Mouse (Mus musculus): ENCODE data around the gene Tmtc2. TPM values are rescaled to one million over a fixed set of nuclear protein-coding genes. Genes with fewer than 3 reads are reported as not detected.
"Not testable (repeated sequence)": the region's sequence is repeated elsewhere in the genome, so short reads cannot be mapped to it uniquely, and the experiment has no call there.

Gene Tmtc2
- polyA plus RNA-seq, 1 experiment from 2014 or later, result 7.8 TPM

DNA sequence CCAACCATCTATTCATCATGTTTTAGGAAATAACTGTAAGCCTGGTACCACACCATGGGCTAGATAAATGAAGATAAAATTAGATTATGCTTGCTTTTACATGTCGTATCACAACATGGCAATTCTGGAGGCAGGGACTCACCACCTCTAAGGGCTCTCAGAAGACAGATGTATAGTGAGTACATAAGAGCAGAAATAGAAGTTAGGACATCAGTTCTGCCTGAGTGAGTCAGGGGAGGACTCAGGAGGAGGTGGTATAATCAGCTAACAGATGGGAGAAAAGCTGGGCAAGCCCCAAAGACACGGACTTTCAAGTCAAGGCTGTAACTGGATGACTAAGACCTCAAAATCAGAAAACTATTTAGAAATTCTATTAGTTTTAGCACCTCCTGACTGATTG lies 288.0 kb downstream of the Tmtc2 start:
- no peaks in the 10 kb centered on the region for H3K36me3 ChIP-seq (ENCODE audit: control insufficient read depth, insufficient read depth, low read length)
- peaks cover 3% of the 10 kb centered on the region; the same call in 1 of the 2 replicates for H3K4me1 ChIP-seq (ENCODE audit: control insufficient read depth, insufficient read depth, low read length)
- H3K4me2 ChIP-seq (ENCODE audit: low read depth, severe bottlenecking), result no peak overlapping the region
- no peaks in the 10 kb centered on the region for H3K27me3 ChIP-seq (ENCODE audit: control insufficient read depth, insufficient read depth, low read length)
- DNase-seq (ENCODE audit: low spot score), result no peak
- H3K27ac ChIP-seq (replicated peaks; ENCODE audit: low read depth, low read length), result no peak overlapping the region
- ATAC-seq (ENCODE audit: insufficient number of reproducible peaks, low FRiP score, low TSS enrichment, low read depth), result no peak
- no peak overlapping the region for H3K4me3 ChIP-seq (ENCODE audit: low read depth, low read length)
- no peaks in the 10 kb centered on the region for H3K9me3 ChIP-seq (ENCODE audit: control insufficient read depth, low read length)
- H3K9ac ChIP-seq (ENCODE audit: low read length), result no peak overlapping the region
- WGBS, result 78% methylated on average over 2 of the region's 2 CpGs

DNA sequence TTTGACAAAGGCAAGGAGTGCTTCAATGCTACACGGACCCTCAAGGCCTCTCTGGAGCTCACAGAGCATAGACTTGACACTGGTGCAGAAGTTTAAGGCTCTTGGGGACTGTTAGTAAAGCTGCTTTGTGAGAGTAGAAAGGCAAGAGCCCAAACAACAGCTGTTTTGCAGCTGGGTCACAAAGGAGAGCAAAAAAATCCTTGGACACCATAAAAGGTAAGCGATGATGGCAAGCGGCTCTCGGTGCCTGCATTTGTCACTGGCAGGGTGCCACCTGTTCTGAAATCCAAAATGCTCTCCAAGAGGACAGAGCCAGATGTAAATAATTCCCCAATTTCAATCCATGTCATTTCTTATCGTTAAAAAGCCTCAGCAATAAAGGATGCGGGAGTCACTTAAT lies 290.1 kb downstream of the Tmtc2 start:
- DNase-seq (ENCODE audit: low spot score) (peak; percentile 41), ATAC-seq (ENCODE audit: insufficient number of reproducible peaks, low FRiP score, low TSS enrichment, low read depth) (no peak)
- H3K4me3 ChIP-seq (ENCODE audit: low read depth, low read length), result no peak overlapping the region
- no peak overlapping the region for H3K27ac ChIP-seq (replicated peaks; ENCODE audit: low read depth, low read length)
- WGBS, result 23% methylated on average over 6 of the region's 6 CpGs
- no peaks in the 10 kb centered on the region for H3K36me3 ChIP-seq (ENCODE audit: control insufficient read depth, insufficient read depth, low read length)
- no peak overlapping the region for H3K9ac ChIP-seq (ENCODE audit: low read length)
- H3K4me2 ChIP-seq (ENCODE audit: low read depth, severe bottlenecking), result no peak overlapping the region
- H3K27me3 ChIP-seq (ENCODE audit: control insufficient read depth, insufficient read depth, low read length), result no peaks in the 10 kb centered on the region
- peaks cover 3% of the 10 kb centered on the region; the same call in 1 of the 2 replicates for H3K4me1 ChIP-seq (ENCODE audit: control insufficient read depth, insufficient read depth, low read length)
- no peaks in the 10 kb centered on the region for H3K9me3 ChIP-seq (ENCODE audit: control insufficient read depth, low read length)

- H3K36me3 ChIP-seq (ENCODE audit: control insufficient read depth, insufficient read depth, low read length), result no peaks in the 10 kb centered on the region
- whole genome bisulfite sequencing, result 86% methylated on average over 3 of the region's 3 CpGs
- H3K9me3 ChIP-seq (ENCODE audit: control insufficient read depth, low read length), result no peaks in the 10 kb centered on the region
- no peak overlapping the region for H3K9ac ChIP-seq (ENCODE audit: low read length)
- no peaks in the 10 kb centered on the region for H3K27me3 ChIP-seq (ENCODE audit: control insufficient read depth, insufficient read depth, low read length)
- ATAC-seq (ENCODE audit: insufficient number of reproducible peaks, low FRiP score, low TSS enrichment, low read depth) (no peak), DNase-seq (ENCODE audit: low spot score) (no peak)
- H3K4me3 ChIP-seq (ENCODE audit: low read depth, low read length), result no peak overlapping the region
- peaks cover 3% of the 10 kb centered on the region; the same call in 1 of the 2 replicates for H3K4me1 ChIP-seq (ENCODE audit: control insufficient read depth, insufficient read depth, low read length)
- H3K27ac ChIP-seq (replicated peaks; ENCODE audit: low read depth, low read length), result no peak overlapping the region
- H3K4me2 ChIP-seq (ENCODE audit: low read depth, severe bottlenecking), result no peak overlapping the region
These were observed 293.3 kb downstream of the Tmtc2 start for GRCm38 (mm10) chr10:105280933-105281332.

DNA sequence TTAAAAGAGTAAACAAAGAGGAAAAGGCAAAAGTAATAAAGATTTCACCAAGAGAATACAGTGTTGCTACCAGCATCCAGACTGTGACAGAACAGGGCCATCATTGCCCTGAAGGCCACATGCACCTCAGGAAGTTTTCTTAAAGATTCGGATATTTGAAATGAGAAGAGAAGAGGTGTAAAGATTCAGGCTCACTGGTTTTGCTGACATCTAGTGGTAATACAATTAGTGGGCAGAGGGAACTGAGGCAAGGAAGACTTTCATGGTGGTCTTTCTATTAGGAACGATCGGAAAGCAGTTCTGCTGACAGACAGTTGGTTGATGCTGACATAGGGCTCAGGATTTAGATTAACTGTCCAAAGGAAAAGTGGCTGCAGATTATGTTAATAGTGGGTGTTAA lies 314.2 kb downstream of the Tmtc2 start:
- no peak for DNase-seq (ENCODE audit: low spot score)
- no peak overlapping the region for H3K4me2 ChIP-seq (ENCODE audit: low read depth, severe bottlenecking)
- ATAC-seq (ENCODE audit: insufficient number of reproducible peaks, low FRiP score, low TSS enrichment, low read depth), result no peak
- H3K27ac ChIP-seq (replicated peaks; ENCODE audit: low read depth, low read length), result no peak overlapping the region
- H3K36me3 ChIP-seq (ENCODE audit: control insufficient read depth, insufficient read depth, low read length), result no peaks in the 10 kb centered on the region
- no peaks in the 10 kb centered on the region for H3K27me3 ChIP-seq (ENCODE audit: control insufficient read depth, insufficient read depth, low read length)
- H3K4me1 ChIP-seq (ENCODE audit: control insufficient read depth, insufficient read depth, low read length), result no peaks in the 10 kb centered on the region
- 72% methylated on average over 3 of the region's 3 CpGs for WGBS
- no peak overlapping the region for H3K9ac ChIP-seq (ENCODE audit: low read length)
- no peak overlapping the region for H3K4me3 ChIP-seq (ENCODE audit: low read depth, low read length)
- no peaks in the 10 kb centered on the region for H3K9me3 ChIP-seq (ENCODE audit: control insufficient read depth, low read length)

- ATAC-seq (ENCODE audit: insufficient number of reproducible peaks, low FRiP score, low TSS enrichment, low read depth); H3K27me3 ChIP-seq (ENCODE audit: control insufficient read depth, insufficient read depth, low read length); H3K4me3 ChIP-seq (ENCODE audit: low read depth, low read length); H3K4me1 ChIP-seq (ENCODE audit: control insufficient read depth, insufficient read depth, low read length); H3K9me3 ChIP-seq (ENCODE audit: control insufficient read depth, low read length); H3K27ac ChIP-seq (replicated peaks; ENCODE audit: low read depth, low read length); H3K4me2 ChIP-seq (ENCODE audit: low read depth, severe bottlenecking); H3K9ac ChIP-seq (ENCODE audit: low read length); H3K36me3 ChIP-seq (ENCODE audit: control insufficient read depth, insufficient read depth, low read length): not testable (repeated sequence)
- 91% methylated on average over 22 of the region's 22 CpGs for WGBS
- peak; percentile 78 for DNase-seq (ENCODE audit: low spot score)
These were observed 336.0 kb downstream of the Tmtc2 start for GRCm38 (mm10) chr10:105238291-105238690.

GRCm38 (mm10) chr10:105232864-105233263 lies 341.4 kb downstream of the Tmtc2 start:
- Histone ChIP-seq H3K4me3 (ENCODE audit: low read depth, low read length) (no peak overlapping the region), H3K9ac (ENCODE audit: low read length) (no peak overlapping the region), H3K4me2 (ENCODE audit: low read depth, severe bottlenecking) (no peak overlapping the region), H3K27me3 (ENCODE audit: control insufficient read depth, insufficient read depth, low read length) (no peaks in the 10 kb centered on the region), H3K27ac (replicated peaks; ENCODE audit: low read depth, low read length) (no peak overlapping the region), H3K36me3 (ENCODE audit: control insufficient read depth, insufficient read depth, low read length) (no peaks in the 10 kb centered on the region), H3K4me1 (ENCODE audit: control insufficient read depth, insufficient read depth, low read length) (no peaks in the 10 kb centered on the region), H3K9me3 (ENCODE audit: control insufficient read depth, low read length) (no peaks in the 10 kb centered on the region)
- ATAC-seq (ENCODE audit: insufficient number of reproducible peaks, low FRiP score, low TSS enrichment, low read depth) (no peak), DNase-seq (ENCODE audit: low spot score) (no peak)
- WGBS, result 82% methylated on average over 2 of the region's 2 CpGs

DNA sequence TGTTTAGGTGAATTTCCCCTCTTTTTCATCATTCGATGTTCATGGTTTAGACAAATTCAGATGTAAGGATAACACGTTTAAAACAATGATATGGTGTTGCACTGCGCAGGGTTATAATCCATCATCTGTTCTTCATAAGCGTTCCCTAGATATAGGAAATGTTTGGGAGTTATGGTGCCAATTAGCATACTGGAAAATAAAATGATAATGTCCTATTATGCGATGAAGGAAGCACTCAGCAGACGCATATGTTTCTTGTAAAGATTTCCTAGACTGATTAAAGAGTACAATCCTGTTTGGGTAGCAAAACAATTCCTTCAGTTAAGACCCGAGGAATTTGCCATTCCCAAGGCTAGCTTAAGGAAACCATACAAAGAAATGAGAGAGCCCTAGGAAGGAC lies 343.8 kb downstream of the Tmtc2 start:
- 69% methylated on average over 7 of the region's 7 CpGs for WGBS
- H3K9me3 ChIP-seq (ENCODE audit: control insufficient read depth, low read length), result no peaks in the 10 kb centered on the region
- no peak overlapping the region for H3K27ac ChIP-seq (replicated peaks; ENCODE audit: low read depth, low read length)
- no peaks in the 10 kb centered on the region for H3K36me3 ChIP-seq (ENCODE audit: control insufficient read depth, insufficient read depth, low read length)
- no peaks in the 10 kb centered on the region for H3K4me1 ChIP-seq (ENCODE audit: control insufficient read depth, insufficient read depth, low read length)
- ATAC-seq (ENCODE audit: insufficient number of reproducible peaks, low FRiP score, low TSS enrichment, low read depth) (no peak), DNase-seq (ENCODE audit: low spot score) (no peak)
- H3K9ac ChIP-seq (ENCODE audit: low read length), result no peak overlapping the region
- H3K4me2 ChIP-seq (ENCODE audit: low read depth, severe bottlenecking), result no peak overlapping the region
- H3K27me3 ChIP-seq (ENCODE audit: control insufficient read depth, insufficient read depth, low read length), result no peaks in the 10 kb centered on the region
- no peak overlapping the region for H3K4me3 ChIP-seq (ENCODE audit: low read depth, low read length)

DNA sequence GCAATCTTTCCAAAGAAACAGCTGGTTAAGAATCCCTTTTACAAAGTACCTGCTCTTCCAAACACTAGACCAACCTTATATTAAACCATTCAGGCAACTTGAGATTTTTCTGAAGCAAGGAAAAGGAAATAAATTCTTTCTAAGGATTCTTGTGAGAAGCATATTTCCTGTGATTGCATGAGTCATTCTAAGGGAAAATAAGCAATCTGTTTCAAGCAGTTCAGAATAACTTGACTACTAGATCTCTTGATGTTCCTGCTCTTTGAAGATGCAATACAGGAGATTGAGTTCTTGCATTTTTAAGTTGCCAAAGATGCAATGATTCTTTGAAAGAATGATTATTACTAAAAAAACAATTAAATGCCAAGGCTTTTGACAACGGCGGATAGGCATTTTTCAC lies 345.6 kb downstream of the Tmtc2 start:
- H3K4me2 ChIP-seq (ENCODE audit: low read depth, severe bottlenecking), result no peak overlapping the region
- no peak overlapping the region for H3K4me3 ChIP-seq (ENCODE audit: low read depth, low read length)
- WGBS, result 89% methylated on average over 2 of the region's 2 CpGs
- no peak overlapping the region for H3K27ac ChIP-seq (replicated peaks; ENCODE audit: low read depth, low read length)
- no peak overlapping the region for H3K9ac ChIP-seq (ENCODE audit: low read length)
- DNase-seq (ENCODE audit: low spot score), result no peak
- no peaks in the 10 kb centered on the region for H3K27me3 ChIP-seq (ENCODE audit: control insufficient read depth, insufficient read depth, low read length)
- no peaks in the 10 kb centered on the region for H3K9me3 ChIP-seq (ENCODE audit: control insufficient read depth, low read length)
- ATAC-seq (ENCODE audit: insufficient number of reproducible peaks, low FRiP score, low TSS enrichment, low read depth), result no peak
- H3K4me1 ChIP-seq (ENCODE audit: control insufficient read depth, insufficient read depth, low read length), result no peaks in the 10 kb centered on the region
- no peaks in the 10 kb centered on the region for H3K36me3 ChIP-seq (ENCODE audit: control insufficient read depth, insufficient read depth, low read length)

- H3K27me3 ChIP-seq (ENCODE audit: control insufficient read depth, insufficient read depth, low read length), result no peaks in the 10 kb centered on the region
- H3K4me1 ChIP-seq (ENCODE audit: control insufficient read depth, insufficient read depth, low read length), result no peaks in the 10 kb centered on the region
- no peak overlapping the region for H3K4me3 ChIP-seq (ENCODE audit: low read depth, low read length)
- H3K9ac ChIP-seq (ENCODE audit: low read length), result no peak overlapping the region
- no peak overlapping the region for H3K4me2 ChIP-seq (ENCODE audit: low read depth, severe bottlenecking)
- WGBS, result 33% methylated on average over 5 of the region's 5 CpGs
- no peak for ATAC-seq (ENCODE audit: insufficient number of reproducible peaks, low FRiP score, low TSS enrichment, low read depth)
- H3K36me3 ChIP-seq (ENCODE audit: control insufficient read depth, insufficient read depth, low read length), result no peaks in the 10 kb centered on the region
- no peaks in the 10 kb centered on the region for H3K9me3 ChIP-seq (ENCODE audit: control insufficient read depth, low read length)
- no peak overlapping the region for H3K27ac ChIP-seq (replicated peaks; ENCODE audit: low read depth, low read length)
- no peak for DNase-seq (ENCODE audit: low spot score)
These were observed 346.6 kb downstream of the Tmtc2 start for GRCm38 (mm10) chr10:105227631-105228030.
